Mouse (Mus musculus) heart, adult 10 weeks (tissue): ENCODE results near the gene Tagln2. TPM values are rescaled to one million over a fixed set of nuclear protein-coding genes. Genes with fewer than 3 reads are reported as not detected.

ENCODE experiments used
- polyA plus RNA-seq: library from polyadenylated mRNA; stranded (reverse); fragments of 350-450 nt; fragmentation: Illumina TruSeq; extraction: RNeasy Lipid Tissue Mini Kit (QIAGEN cat#74804); gene quantifications from one replicate; pipeline ENCODE4 v1.2.3, GENCODE M21; 2014; ENCODE audit warnings: low read depth, low replicate concordance

Tagln2 gene
- 101 TPM for polyA plus RNA-seq

GRCm38 (mm10) chr1:172499765-172500441, at the start of gene Tagln2:
TSS of gene Tagln2 (plus strand) at chr1:172500047.

GRCm38 (mm10) chr1:172475054-172475741, 24.6 kb upstream of the Tagln2 start, which contains the start of gene Slamf9:
TSS of gene Slamf9 (plus strand) at chr1:172475358.

GRCm38 (mm10) chr1:172481540-172482280, 18.1 kb upstream of the Tagln2 start, which contains the start of gene Igsf9:
TSS of gene Igsf9 (plus strand) at chr1:172481788.

DNA sequence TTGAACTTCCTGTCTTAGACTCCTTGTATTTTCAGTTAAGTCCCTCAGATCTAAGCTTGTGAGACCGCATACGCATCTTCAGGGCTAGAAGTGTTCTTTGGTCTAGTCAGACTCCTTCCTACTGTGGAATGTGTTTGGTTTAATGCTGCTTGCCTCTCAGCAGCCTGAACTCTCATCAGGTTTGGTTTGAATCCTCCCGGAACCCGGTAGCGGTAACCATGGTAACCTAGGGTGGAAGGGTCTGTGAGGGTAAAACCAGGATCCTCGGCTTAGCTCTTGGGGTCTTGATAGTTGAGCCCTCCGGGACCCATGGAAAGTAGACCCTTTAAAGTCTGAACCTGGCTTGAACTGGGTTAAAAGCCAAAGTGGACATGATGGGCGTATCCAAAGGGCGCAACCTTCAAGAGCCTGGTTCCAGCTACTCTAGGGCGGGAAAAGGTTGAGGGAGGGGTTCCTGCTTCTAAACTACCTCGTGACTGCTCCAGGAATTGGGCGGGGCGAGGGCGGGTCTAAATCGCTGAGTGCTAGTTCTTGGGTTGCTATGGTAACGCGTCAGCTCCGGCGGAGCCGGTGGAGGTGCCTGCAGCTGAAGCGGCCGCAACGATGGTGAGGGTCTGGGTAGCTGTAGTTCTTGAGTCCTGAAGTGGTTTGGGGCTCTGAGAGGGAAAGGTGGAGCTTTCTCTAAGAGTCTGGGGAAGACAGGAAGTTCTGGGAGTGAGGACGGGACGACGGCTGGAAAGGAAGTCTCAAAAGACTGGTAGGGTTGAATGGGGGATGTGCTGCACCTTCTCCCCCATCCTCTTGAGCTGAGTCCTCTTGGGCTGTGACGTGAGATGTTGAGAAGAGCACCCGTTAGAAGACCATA, 21.0 kb downstream of the Tagln2 start, which contains the start of gene Cfap45:
TSS of gene Cfap45 (plus strand) at position 226 of the 865 bp plus-strand sequence.

GRCm38 (mm10) chr1:172555638-172556037, 55.8 kb downstream of the Tagln2 start, which contains the start of gene Vsig8:
TSS of gene Vsig8 (plus strand) at chr1:172555938.

Other genes with a start within 250 kb of the Tagln2 start
- gene Atp1a4, start 241.6 kb upstream of the Tagln2 start, polyA plus RNA-seq, result not detected
- gene Igsf8, start 238.4 kb upstream of the Tagln2 start, polyA plus RNA-seq, result 11.6 TPM
- 473 TPM for gene Atp1a2, start 202.0 kb upstream of the Tagln2 start, polyA plus RNA-seq
- gene Kcnj9, start 170.7 kb upstream of the Tagln2 start, polyA plus RNA-seq, result not detected
- gene Kcnj10, start 158.8 kb upstream of the Tagln2 start, polyA plus RNA-seq, result 0.16 TPM
- 4.1 TPM for gene Pigm, start 123.5 kb upstream of the Tagln2 start, polyA plus RNA-seq
- gene Slamf9, start 24.7 kb upstream of the Tagln2 start, polyA plus RNA-seq, result 5.1 TPM
- 1.8 TPM for gene Igsf9, start 18.3 kb upstream of the Tagln2 start, polyA plus RNA-seq
- 0.47 TPM for gene Cfap45, start 20.8 kb downstream of the Tagln2 start, polyA plus RNA-seq
- not detected for gene Vsig8, start 55.9 kb downstream of the Tagln2 start, polyA plus RNA-seq
- gene Slamf8, start 90.5 kb downstream of the Tagln2 start, polyA plus RNA-seq, result 0.73 TPM
- gene Fcrl6, start 102.5 kb downstream of the Tagln2 start, polyA plus RNA-seq, result not detected
- 18.7 TPM for gene Dusp23, start 132.9 kb downstream of the Tagln2 start, polyA plus RNA-seq
- gene Crp, start 198.0 kb downstream of the Tagln2 start, polyA plus RNA-seq, result 0.52 TPM